Mouse (Mus musculus): Measurements from ENCODE around the gene Ahsa2. TPM values are rescaled to one million over a fixed set of nuclear protein-coding genes. Genes with fewer than 3 reads are reported as not detected.

The Ahsa2 gene
- total RNA-seq (2012; rRNA removed) (51.0 and 69.5 TPM in 2 replicates), total RNA-seq (2014; rRNA removed) (58.9 and 66.4 TPM in 2 replicates), polyA plus RNA-seq (2012; ENCODE audit: insufficient read length, low read depth) (69.4 and 105 TPM in 2 replicates)

- Histone ChIP-seq H3K9ac (ENCODE audit: insufficient read depth, low read depth) (peak within 1 kb of the TSS; percentile 84), H3K27me3 (replicated peaks) (peaks cover 8% of the 10 kb centered on the region), H3K79me2 (replicated peaks; ENCODE audit: control insufficient read depth, extremely low read depth, insufficient read depth, poor library complexity, severe bottlenecking) (peaks cover 25% of the 10 kb centered on the region), H3K4me2 (ENCODE audit: insufficient read depth, low read depth, poor library complexity, severe bottlenecking) (peak within 1 kb of the TSS; percentile 47), H3K27ac (ENCODE audit: insufficient read depth, low read depth) (peak within 1 kb of the TSS; percentile 64), H3K36me3 (replicated peaks in 1 of 2; ENCODE audit: control insufficient read depth in 1 of 2, insufficient read depth in 1 of 2, low read length in 1 of 2) (peaks cover 27 to 36% of the 10 kb centered on the region in 2 experiments), H3K9me3 (replicated peaks; ENCODE audit: low read length) (no peaks in the 10 kb centered on the region), H3K4me1 (ENCODE audit: control insufficient read depth in 1 of 2, insufficient read depth in 2 of 2) (peaks cover 11 to 28% of the 10 kb centered on the region in 2 experiments; a peak in 3 of 4 replicates), H3K4me3 (replicated peaks in 1 of 3; ENCODE audit: low read depth in 2 of 3, low read length in 2 of 3, poor library complexity in 1 of 3) (peak within 1 kb of the TSS; percentile 79 to 93 (median 88))
- DNase-seq (ENCODE audit: extremely low read depth): peak; percentile 97
- dilution Hi-C loops (cut with MboI; ENCODE audit: extremely low pct_ligation_motif_present, extremely low pct_unique_long_range_greater_than_20kb, low sequenced_read_pairs): no loop called here
- in situ Hi-C loops (cut with MboI; ENCODE audit: low pct_ligation_motif_present, low pct_unique_long_range_greater_than_20kb, low sequenced_read_pairs): no loop called here
- TF ChIP-seq MEF2A (IDR thresholded peaks at IDR 0.05; ENCODE audit: borderline replicate concordance, low read depth, low read length) (no peak), ZNF384 (IDR thresholded peaks at IDR 0.05; ENCODE audit: low read depth, low read length) (peak; percentile 90), USF1 (IDR thresholded peaks at IDR 0.05; ENCODE audit: low read depth, low read length) (no peak), HCFC1 (IDR thresholded peaks at IDR 0.05; ENCODE audit: low read depth, low read length) (no peak; the same call in 1 of the 2 replicates), JUN (IDR thresholded peaks at IDR 0.05; ENCODE audit: insufficient read depth, low read depth, low read length) (no peak), KAT2A (IDR thresholded peaks at IDR 0.05; ENCODE audit: insufficient replicate concordance, low read length) (no peak), POLR2AphosphoS2 (IDR thresholded peaks at IDR 0.05; ENCODE audit: low read depth, low read length) (0 out of 2 replicates have a peak, but pooled peaks have one; percentile 52), UBTF (IDR thresholded peaks at IDR 0.05; ENCODE audit: low read depth, low read length) (0 out of 2 replicates have a peak, but pooled peaks have one; percentile 49), IRF4 (IDR thresholded peaks at IDR 0.05; ENCODE audit: low read depth, low read length) (peak; percentile 57), ZMIZ1 (IDR thresholded peaks at IDR 0.05; ENCODE audit: low read depth, low read length) (peak; percentile 82), ZKSCAN1 (IDR thresholded peaks at IDR 0.05; ENCODE audit: borderline replicate concordance, low read depth, low read length) (no peak), BHLHE40 (IDR thresholded peaks at IDR 0.05; ENCODE audit: low read depth, low read length) (no peak), CHD1 (IDR thresholded peaks at IDR 0.05; ENCODE audit: low read depth, low read length) (no peak), PAX5 (IDR thresholded peaks at IDR 0.05; ENCODE audit: low read length) (no peak), MAZ (IDR thresholded peaks at IDR 0.05; ENCODE audit: low read depth, low read length) (no peak), MXI1 (IDR thresholded peaks at IDR 0.05; ENCODE audit: low read depth, low read length) (no peak; the same call in 1 of the 2 replicates), ZC3H11A (IDR thresholded peaks at IDR 0.05; ENCODE audit: low read depth, low read length) (no peak), ELF1 (IDR thresholded peaks at IDR 0.05; ENCODE audit: low read depth, low read length) (no peak), SMC3 (IDR thresholded peaks at IDR 0.05; ENCODE audit: low read depth, low read length) (no peak), MAFK (IDR thresholded peaks at IDR 0.05; ENCODE audit: insufficient replicate concordance, low read length) (no peak), POLR2A (IDR thresholded peaks at IDR 0.05; ENCODE audit: low read depth, low read length) (peak; percentile 85), TCF12 (IDR thresholded peaks at IDR 0.05; ENCODE audit: low read depth, low read length) (peak; percentile 69), NRF1 (IDR thresholded peaks at IDR 0.05; ENCODE audit: low read depth, low read length) (peak; percentile 65), JUND (conservative IDR thresholded peaks at IDR 0.05; ENCODE audit: low read depth, low read length) (no peak), NELFE (IDR thresholded peaks at IDR 0.05; ENCODE audit: low read depth, low read length) (peak; percentile 76; the same call in 1 of the 2 replicates), MYC (IDR thresholded peaks at IDR 0.05; ENCODE audit: low read depth, low read length) (no peak)
Measured at GRCm38 (mm10) chr11:23497718-23498509, at the start of gene Ahsa2. TSS of gene Ahsa2 (minus strand) at chr11:23498030.

Measured in CH12.LX (cell line).